ENCODE assay signal across 21 mouse cellular contexts in genomic region chr11:97277166-97277565, GRCm38 (mm10). TPM values are rescaled to one million over a fixed set of nuclear protein-coding genes. Genes with fewer than 3 reads are reported as not detected.
DNase-seq lines count a peak whose midpoint lies in the region; ATAC-seq and TF ChIP-seq lines count a peak whose summit lies in the region.
"Had no signal": no experiment of that assay in that cellular context is flagged by ENCODE, and none has a peak within 500 bp of the region (broad histone marks: within the 10 kb centered on the region; RNA-seq: fewer than 3 reads in every experiment).

No protein-coding gene starts in this region.

- peak overlapping the region; percentile 98 for H3K27ac ChIP-seq in gastrocnemius, adult 2 months
- H3K27ac ChIP-seq in hindbrain, embryonic 13.5 days: no peak overlapping the region
- no peak overlapping the region for H3K27ac ChIP-seq in hindbrain, embryonic 16.5 days (ENCODE audit: low read depth, low read length)
- H3K27ac ChIP-seq in intestine, embryonic 15.5 days: no peak overlapping the region
- H3K27ac ChIP-seq: embryonic facial prominence, embryonic 13.5 days; forebrain, embryonic 15.5 days; midbrain, embryonic 10.5 days; neural tube, embryonic 12.5 days had no signal

- H3K36me3 ChIP-seq in hindbrain, embryonic 13.5 days: no peaks in the 10 kb centered on the region
- H3K36me3 ChIP-seq in hindbrain, embryonic 16.5 days (ENCODE audit: control insufficient read depth, insufficient read depth, low read length): no peaks in the 10 kb centered on the region
- H3K36me3 ChIP-seq in E14TG2a.4 (ENCODE audit: insufficient read depth, low read length): no peaks in the 10 kb centered on the region; the same call in 1 of the 2 replicates
- no peaks in the 10 kb centered on the region for H3K36me3 ChIP-seq in intestine, embryonic 15.5 days
- H3K36me3 ChIP-seq: embryonic facial prominence, embryonic 13.5 days; forebrain, embryonic 15.5 days; neural tube, embryonic 12.5 days had no signal

- H3K27me3 ChIP-seq in hindbrain, embryonic 13.5 days: no peaks in the 10 kb centered on the region
- H3K27me3 ChIP-seq in hindbrain, embryonic 16.5 days (replicated peaks; ENCODE audit: control insufficient read depth, insufficient read depth, low read length): no peaks in the 10 kb centered on the region
- H3K27me3 ChIP-seq in E14TG2a.4 (ENCODE audit: insufficient read depth, low read length): no peaks in the 10 kb centered on the region
- no peaks in the 10 kb centered on the region for H3K27me3 ChIP-seq in intestine, embryonic 15.5 days (replicated peaks)
- H3K27me3 ChIP-seq: embryonic facial prominence, embryonic 13.5 days; forebrain, embryonic 15.5 days; neural tube, embryonic 12.5 days had no signal

- no peak for DNase-seq in gastrocnemius, adult 2 months
- no peak for DNase-seq in gastrocnemius, adult 18-20 months (ENCODE audit: low spot score)
- no peak for DNase-seq in kidney, adult 11 months
- no peak for DNase-seq in left cerebral cortex, postnatal 4 days
- DNase-seq: cerebellum, adult 11-12 months; cerebellum, postnatal 14 days; heart, postnatal 36 days; kidney, postnatal 36 days; lung, embryonic 14.5 days; lung, postnatal 36 days; spleen, adult 18-20 months; thymus, postnatal 36 days had no signal

- no peak for TF ChIP-seq CTCF in gastrocnemius, adult 2 months (IDR thresholded peaks at IDR 0.05)
- TF ChIP-seq CTCF in E14TG2a.4 (conservative IDR thresholded peaks at IDR 0.05; ENCODE audit: low read length): no peak

- H3K4me3 ChIP-seq in gastrocnemius, adult 2 months: no peak overlapping the region
- H3K4me3 ChIP-seq in hindbrain, embryonic 13.5 days: no peak overlapping the region
- H3K4me3 ChIP-seq in hindbrain, embryonic 16.5 days (ENCODE audit: low read length): no peak overlapping the region
- H3K4me3 ChIP-seq in E14TG2a.4 (replicated peaks; ENCODE audit: low read length): peak overlapping the region; percentile 91
- H3K4me3 ChIP-seq in intestine, embryonic 15.5 days (replicated peaks): no peak overlapping the region
- H3K4me3 ChIP-seq: embryonic facial prominence, embryonic 13.5 days; neural tube, embryonic 12.5 days had no signal

- no peak overlapping the region for H3K9ac ChIP-seq in hindbrain, embryonic 13.5 days
- no peak overlapping the region for H3K9ac ChIP-seq in hindbrain, embryonic 16.5 days (ENCODE audit: low read depth, low read length)
- no peak overlapping the region for H3K9ac ChIP-seq in intestine, embryonic 15.5 days
- H3K9ac ChIP-seq: embryonic facial prominence, embryonic 13.5 days; forebrain, embryonic 15.5 days; lung, embryonic 14.5 days; neural tube, embryonic 12.5 days had no signal

- intact Hi-C loops in gastrocnemius, adult 2 months (cut with DNase I): no loop called here
- intact Hi-C loops in left cerebral cortex, postnatal 4 days (cut with DNase I): loop anchor here (5.0 kb wide), 1 partner anchor 35 kb away; no protein-coding TSS in a partner anchor

- 91% methylated on average over 5 of the region's 5 CpGs for WGBS in hindbrain, embryonic 13.5 days
- 82% methylated on average over 5 of the region's 5 CpGs for whole genome bisulfite sequencing in hindbrain, embryonic 16.5 days
- WGBS in intestine, embryonic 15.5 days: 76% methylated on average over 5 of the region's 5 CpGs

- 0 out of 2 replicates have a peak overlapping the region, but pooled peaks have one; percentile 2 for H3K4me2 ChIP-seq in hindbrain, embryonic 13.5 days
- H3K4me2 ChIP-seq in hindbrain, embryonic 16.5 days (ENCODE audit: low read length): no peak overlapping the region
- 0 out of 2 replicates have a peak overlapping the region, but pooled peaks have one; percentile 9 for H3K4me2 ChIP-seq in intestine, embryonic 15.5 days (replicated peaks)
- H3K4me2 ChIP-seq: embryonic facial prominence, embryonic 13.5 days; liver, embryonic 11.5 days; lung, embryonic 14.5 days; neural tube, embryonic 12.5 days had no signal

- ATAC-seq in hindbrain, embryonic 13.5 days (ENCODE audit: low FRiP score): no peak
- no peak for ATAC-seq in hindbrain, embryonic 16.5 days
- ATAC-seq in intestine, embryonic 15.5 days: no peak
- ATAC-seq: forebrain, embryonic 15.5 days had no signal

- H3K9me3 ChIP-seq in hindbrain, embryonic 13.5 days: no peaks in the 10 kb centered on the region
- no peaks in the 10 kb centered on the region for H3K9me3 ChIP-seq in hindbrain, embryonic 16.5 days (ENCODE audit: control insufficient read depth, low read length)
- no peaks in the 10 kb centered on the region for H3K9me3 ChIP-seq in E14TG2a.4 (ENCODE audit: low read length)
- H3K9me3 ChIP-seq in intestine, embryonic 15.5 days: no peaks in the 10 kb centered on the region
- H3K9me3 ChIP-seq: embryonic facial prominence, embryonic 13.5 days; forebrain, embryonic 15.5 days had no signal

- H3K4me1 ChIP-seq in hindbrain, embryonic 13.5 days (replicated peaks): peaks cover 27% of the 10 kb centered on the region
- H3K4me1 ChIP-seq in hindbrain, embryonic 16.5 days (ENCODE audit: control insufficient read depth, insufficient read depth, low read depth, low read length): peaks cover 24% of the 10 kb centered on the region
- H3K4me1 ChIP-seq in E14TG2a.4 (replicated peaks; ENCODE audit: low read depth, low read length): peaks cover 77% of the 10 kb centered on the region
- peaks cover 13% of the 10 kb centered on the region for H3K4me1 ChIP-seq in intestine, embryonic 15.5 days (replicated peaks)

RNA-seq across cellular contexts. Expression of gene Npepps, which starts 3.3 kb away (rescaled TPM):
- 10 to 100 TPM; 57.6 to 77.2 TPM for total RNA-seq in gastrocnemius, adult 2 months (2021)
- 10 to 100 TPM; 56.4 to 67.9 TPM for total RNA-seq in gastrocnemius, adult 18-20 months (2021)
- polyA plus RNA-seq in hindbrain, embryonic 13.5 days (2015; fragmentation: Nextera tagmentation; extraction: Ambion mirVana): 154 and 156 TPM in 2 replicates
- polyA plus RNA-seq in hindbrain, embryonic 16.5 days (2015; fragmentation: Nextera tagmentation; extraction: Ambion mirVana): 142 and 155 TPM in 2 replicates
- polyA plus RNA-seq in intestine, embryonic 15.5 days (2015; fragmentation: Nextera tagmentation; extraction: Ambion mirVana): 77.3 and 84.1 TPM in 2 replicates
- 100 to 1,000 TPM; 178 to 180 TPM for total RNA-seq in left cerebral cortex, postnatal 4 days (2021)

RNA-seq across cellular contexts. Expression of gene Mrpl45, which starts 38.4 kb away (rescaled TPM):
- total RNA-seq in gastrocnemius, adult 2 months (2021): 10 to 100 TPM; 34.1 to 50.7 TPM
- 10 to 100 TPM; 33.6 to 39.0 TPM for total RNA-seq in gastrocnemius, adult 18-20 months (2021)
- 38.4 and 39.0 TPM in 2 replicates for polyA plus RNA-seq in hindbrain, embryonic 13.5 days (2015; fragmentation: Nextera tagmentation; extraction: Ambion mirVana)
- polyA plus RNA-seq in hindbrain, embryonic 16.5 days (2015; fragmentation: Nextera tagmentation; extraction: Ambion mirVana): 38.2 and 39.5 TPM in 2 replicates
- 55.4 and 60.3 TPM in 2 replicates for polyA plus RNA-seq in intestine, embryonic 15.5 days (2015; fragmentation: Nextera tagmentation; extraction: Ambion mirVana)
- total RNA-seq in left cerebral cortex, postnatal 4 days (2021): 10 to 100 TPM; 22.8 to 23.1 TPM
